Mouse (Mus musculus) Muller cell, postnatal 12 days (primary cell): ENCODE results near the gene Rnf111.
A peak's percentile ranks its signal among the peaks of the same experiment; 100 is the strongest.
"Not testable (repeated sequence)": the region's sequence is repeated elsewhere in the genome, so short reads cannot be mapped to it uniquely, and the experiment has no call there.

ENCODE experiments used
- DNase-seq: peaks from one replicate; pipeline ENCODE4 v3.0.0-alpha.2; 2015; ENCODE audit errors: inconsistent ontology term

Gene Rnf111

DNA sequence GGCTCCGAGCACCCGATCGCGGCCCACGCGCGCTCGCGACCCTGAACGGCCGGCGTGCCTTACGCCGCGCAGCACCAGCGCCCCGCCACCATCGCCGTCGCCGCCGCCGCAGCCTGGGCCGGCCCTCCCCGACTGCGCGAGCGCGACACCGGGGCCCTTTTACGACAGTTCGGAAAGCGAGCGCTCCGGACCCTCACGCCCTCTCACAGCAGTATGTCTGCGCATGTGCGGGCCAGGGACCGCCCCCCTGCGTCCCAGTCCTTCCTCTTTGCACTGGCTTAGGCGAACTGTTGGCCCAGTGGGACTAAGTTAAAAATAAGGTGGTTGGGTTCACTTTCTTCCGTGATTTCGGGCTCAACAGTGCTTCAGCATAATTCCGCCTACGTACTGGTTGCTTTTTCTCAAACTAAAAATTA lies at the start of gene Rnf111:
Gene Rnf111, minus strand, starts transcription at position 100 of the 416 bp plus-strand sequence.
- DNase-seq = peak; percentile 98

DNA sequence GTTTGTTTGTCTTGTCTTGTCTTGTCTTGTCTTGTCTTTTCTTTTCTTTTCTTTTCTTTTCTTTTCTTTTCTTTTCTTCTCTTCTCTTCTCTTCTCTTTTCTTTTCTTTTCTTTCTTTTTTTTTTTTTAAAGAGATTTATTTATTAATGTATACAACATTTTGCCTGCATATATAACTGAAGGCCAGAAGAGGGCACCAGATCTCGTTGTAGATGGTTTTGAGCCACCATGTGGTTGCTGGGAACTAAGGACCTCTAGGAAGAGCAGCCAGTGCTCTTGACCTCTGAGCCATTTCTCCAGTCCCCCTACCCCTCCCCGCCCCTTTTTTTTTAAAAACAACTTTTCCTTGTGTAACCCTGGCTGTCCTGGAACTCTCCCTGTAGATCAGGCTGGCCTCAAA lies 48.7 kb upstream of the Rnf111 start:
- DNase-seq = not testable (repeated sequence)

DNA sequence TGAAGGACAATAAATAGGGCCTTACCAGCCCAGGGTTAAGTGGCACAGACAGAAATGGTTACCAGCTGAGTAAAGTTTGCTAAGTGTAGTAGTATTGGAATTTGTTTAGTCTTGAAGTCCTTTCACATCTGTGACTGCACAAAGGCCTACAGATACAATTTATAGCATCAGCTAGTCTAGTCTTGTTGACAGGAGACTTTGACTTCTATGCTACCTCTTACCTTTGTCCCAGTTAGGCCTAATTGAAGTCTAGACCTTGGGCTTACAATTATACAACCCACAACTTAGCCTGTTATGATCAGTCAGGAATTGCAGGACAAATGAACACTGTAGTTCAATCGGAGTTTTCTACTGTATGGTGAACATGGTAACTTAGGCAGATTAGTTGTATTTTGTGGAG lies 48.0 kb upstream of the Rnf111 start:
- no peak for DNase-seq

DNA sequence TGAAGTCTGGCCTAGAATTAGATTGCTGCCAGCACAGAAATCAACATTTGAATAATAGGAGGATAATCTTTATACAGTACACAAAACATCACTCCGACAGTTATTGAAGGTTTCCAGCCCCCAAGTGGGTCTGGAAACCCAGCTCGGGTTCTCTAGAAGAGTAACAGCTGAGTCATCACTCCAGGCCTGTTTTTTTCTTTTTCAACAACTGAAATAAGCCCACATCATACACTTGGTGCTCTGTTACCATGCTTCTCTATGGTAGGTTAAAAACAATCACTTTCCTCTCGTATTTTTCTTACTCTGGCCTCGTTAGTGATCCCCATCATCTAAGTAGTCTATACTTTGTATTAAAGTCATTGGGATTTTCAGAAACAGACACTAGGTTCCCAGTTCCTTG lies 44.8 kb upstream of the Rnf111 start:
- DNase-seq = no peak

DNA sequence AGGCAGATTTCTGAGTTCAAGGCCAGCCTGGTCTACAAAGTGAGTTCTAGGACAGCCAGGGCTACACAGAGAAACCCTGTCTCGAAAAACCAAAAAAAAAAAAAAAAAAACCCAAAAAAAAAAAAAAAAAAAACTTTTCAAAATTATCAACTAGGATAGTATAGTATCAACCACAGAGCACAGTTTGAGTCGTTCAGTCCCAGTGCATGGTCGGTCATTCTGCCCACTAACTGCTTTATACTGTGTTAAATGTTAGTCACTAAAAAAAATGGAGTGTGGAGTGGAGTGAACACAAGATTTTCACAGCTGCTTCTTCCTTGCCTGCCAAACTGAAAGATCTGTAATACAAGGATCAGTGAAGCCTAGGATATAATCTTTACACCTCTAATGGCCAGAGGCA lies 43.1 kb upstream of the Rnf111 start:
- not testable (repeated sequence) for DNase-seq

DNA sequence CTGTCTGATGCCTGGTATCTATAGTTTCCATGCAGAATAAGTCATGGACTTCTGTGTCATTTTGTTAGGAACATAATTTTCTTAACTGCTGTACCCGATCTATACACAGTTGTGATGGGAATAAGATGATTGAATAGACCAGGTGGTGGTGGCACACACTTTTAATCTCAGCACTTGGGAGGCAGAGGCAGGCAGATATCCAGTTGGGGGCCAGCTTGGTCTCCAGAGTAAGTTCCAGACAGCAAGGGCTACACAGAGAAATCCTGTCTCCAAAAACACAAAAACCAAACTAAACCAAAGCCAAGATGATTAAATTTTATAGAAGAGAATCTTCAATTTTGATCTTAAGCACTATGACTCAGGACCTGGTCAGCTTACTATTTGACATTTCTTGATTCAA lies 41.3 kb upstream of the Rnf111 start:
- no peak for DNase-seq

DNA sequence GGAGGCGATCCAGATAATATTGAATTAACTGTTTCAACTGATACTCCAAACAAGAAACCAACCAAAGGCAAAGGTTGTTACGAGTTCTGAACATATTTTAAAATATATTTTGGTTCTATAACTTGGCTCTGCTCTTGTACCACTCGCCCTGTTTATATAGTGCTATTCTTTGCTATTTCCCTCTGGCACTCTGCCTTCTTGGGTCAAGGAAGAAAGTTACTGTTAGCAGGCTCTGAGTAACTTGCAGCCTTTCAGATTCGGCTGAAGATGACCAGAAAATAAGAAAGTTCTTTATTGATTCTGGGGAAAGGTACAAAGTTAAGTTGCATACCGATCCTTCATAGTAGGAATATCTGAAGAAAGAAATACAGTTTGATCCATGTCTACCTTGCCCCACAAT lies 40.5 kb upstream of the Rnf111 start:
- peak; percentile 11 for DNase-seq

DNA sequence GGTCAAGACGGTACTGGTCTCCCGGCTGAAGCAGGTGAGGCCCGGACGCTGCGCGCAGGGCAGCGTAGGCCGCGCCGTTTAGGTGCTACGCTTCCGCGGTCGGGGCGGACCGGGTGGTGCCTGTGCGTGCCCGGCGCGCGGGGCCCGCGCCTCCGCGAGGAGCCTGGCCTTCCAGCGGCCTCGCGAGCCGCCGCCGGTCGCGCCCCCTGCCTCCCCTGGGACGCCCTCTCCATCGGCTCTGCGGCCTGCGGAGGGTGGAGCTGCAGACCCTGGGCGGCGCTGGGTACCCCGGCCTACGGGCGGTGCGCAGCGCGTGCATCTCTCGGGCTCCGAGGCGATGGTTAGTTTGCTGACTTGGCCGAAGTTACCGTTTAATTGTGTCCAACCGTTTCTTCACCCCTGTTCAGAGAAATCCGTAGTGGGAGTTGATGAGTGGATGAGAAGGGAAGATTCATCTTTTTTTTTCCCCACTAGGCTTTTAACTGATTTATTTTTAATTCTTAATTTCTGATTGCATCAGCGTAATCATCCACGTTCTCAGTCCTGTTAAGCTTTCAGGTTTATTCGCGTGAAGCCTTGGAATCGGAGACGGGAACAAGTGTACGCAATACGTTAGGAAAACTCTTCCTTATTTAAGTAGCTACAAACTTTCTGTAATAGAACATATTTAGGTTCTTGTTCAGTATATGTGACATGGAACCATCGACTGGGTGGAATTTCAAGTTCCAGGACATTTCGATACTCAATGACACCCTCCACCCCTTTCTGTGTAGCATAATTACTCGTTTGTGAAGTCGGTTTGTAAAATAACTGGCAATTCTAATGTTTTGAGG lies 39.7 kb upstream of the Rnf111 start:
- peak; percentile 77 for DNase-seq

DNA sequence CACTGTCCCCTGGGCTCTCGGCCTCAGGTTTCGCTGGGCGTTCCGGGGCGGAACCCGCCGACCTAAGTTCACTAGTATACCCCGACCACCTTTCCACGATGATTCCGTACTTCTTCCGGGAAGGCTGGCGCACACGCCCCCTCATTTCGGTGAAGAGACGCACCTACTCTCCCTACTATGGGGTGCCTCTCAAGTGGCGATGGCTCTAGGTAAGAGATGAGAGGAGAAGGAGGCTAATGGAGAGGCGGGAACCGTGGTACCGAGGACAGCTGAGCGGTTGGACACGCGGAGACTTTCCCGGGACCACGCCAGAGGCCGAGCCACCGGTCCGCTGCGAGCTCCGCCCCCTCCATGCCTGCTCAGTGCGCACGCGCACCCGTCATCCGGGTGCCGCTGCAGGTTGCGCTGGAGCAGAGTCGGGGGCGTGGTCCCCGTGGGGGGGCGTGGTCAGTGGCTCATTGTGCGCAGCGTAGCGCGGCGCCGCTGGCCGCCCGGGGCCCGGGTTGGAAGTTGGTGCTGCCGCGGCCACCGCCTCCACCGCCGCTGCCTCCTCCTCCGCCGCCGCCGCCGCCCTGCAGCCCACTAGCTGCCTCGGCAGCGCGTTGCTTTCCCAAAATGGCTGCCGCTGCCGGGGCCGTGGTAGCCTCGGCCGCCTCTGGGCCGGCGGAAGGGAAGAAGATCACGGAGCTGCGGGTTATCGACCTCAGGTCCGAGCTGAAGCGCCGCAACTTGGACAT lies 38.9 kb upstream of the Rnf111 start, which contains the start of gene Sltm:
Gene Sltm, plus strand, starts transcription at position 450 of the 737 bp plus-strand sequence.
- peak; percentile 99 for DNase-seq

DNA sequence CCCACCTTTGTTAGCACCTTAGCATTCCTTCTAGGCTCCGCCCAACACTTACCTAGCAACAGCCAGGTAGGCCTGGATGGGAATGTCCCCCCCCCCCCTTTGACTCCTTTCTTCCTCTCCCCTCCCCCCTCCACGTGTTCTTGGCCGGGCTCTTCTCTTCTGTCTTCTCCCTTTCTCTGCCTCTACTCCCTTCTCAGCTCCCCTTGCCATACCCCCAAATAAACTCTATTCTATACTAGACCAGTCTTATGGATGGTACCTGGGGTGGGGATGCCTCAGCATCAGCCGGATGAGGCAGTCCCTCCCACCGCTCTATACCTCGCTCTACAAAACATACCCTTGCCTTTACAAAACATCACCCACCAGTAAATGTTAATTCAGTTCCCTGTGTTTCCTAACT lies 38.1 kb upstream of the Rnf111 start:
- DNase-seq = no peak

DNA sequence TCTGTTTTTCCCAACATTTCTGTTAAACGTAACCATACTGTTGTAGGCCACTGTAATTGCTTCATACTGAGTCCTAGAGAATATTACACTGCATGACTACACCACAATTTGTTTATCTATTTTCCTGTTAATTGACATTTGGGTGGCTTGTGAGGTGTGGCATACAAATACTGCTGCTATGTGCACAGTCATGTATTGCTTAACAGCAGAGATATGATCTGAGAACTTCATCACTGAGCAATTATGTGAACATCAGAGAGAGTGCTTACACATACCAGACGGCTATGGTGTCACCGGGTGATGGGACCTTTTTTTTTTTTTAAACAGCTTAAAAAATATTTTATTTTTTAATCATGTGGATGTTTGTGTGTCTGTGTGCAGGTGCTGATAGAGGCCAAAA lies 29.8 kb upstream of the Rnf111 start:
- DNase-seq = no peak

DNA sequence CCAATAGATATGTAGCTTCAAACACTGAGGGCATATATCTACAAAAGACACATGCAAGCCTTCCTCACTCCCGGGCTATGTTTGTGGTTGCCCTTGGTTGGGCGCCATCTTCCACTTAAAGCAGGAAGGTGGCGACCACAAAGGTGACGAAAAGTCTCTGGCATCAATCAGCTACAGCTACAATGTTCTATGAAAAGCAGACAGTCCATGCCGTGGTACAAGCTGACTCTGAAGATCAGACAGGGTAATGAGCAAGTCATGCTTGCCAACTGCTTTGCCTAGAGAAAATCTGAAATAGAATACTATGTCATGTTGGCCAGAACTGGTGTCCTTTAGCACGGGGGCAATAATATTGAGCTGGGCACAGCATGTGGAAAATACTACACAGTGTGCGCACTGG lies 20.8 kb upstream of the Rnf111 start:
- DNase-seq = no peak

DNA sequence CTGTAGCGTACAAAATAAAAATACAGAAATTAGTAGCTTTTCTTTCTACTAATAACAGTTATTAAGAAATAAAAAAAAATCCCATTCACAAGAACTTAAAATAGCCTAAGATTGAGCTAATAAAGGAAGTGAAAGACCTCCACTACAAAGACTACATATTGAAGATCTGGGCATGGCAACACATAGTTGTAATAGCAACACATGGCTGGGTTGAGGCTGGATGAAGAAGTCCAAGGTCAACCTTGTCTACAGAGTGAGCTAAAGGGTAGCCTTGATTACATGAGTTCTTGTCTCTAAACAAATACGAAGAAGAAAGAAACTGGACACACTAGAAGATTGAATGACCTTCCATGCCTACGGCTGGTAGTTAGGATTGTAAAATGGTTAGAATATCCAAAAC lies 20.3 kb upstream of the Rnf111 start:
- no peak for DNase-seq

DNA sequence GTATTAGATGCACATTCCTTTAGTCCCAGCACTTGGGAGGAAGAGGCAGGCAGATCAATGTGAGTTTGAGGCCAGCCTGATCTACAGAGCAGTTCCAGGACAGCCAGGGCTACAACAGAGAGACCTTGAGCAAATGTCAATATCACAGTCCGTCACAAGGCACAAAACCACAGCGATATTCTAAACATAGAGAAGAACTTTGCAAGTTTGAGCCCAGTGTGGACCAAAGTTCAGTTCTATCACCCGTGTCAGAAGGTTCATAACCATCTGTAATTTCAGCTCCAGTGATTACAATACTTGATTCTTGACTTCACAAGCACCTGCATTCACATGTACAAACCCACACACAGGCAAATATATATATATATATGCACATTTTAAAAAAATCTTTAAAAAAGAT lies 17.1 kb upstream of the Rnf111 start:
- DNase-seq = no peak

DNA sequence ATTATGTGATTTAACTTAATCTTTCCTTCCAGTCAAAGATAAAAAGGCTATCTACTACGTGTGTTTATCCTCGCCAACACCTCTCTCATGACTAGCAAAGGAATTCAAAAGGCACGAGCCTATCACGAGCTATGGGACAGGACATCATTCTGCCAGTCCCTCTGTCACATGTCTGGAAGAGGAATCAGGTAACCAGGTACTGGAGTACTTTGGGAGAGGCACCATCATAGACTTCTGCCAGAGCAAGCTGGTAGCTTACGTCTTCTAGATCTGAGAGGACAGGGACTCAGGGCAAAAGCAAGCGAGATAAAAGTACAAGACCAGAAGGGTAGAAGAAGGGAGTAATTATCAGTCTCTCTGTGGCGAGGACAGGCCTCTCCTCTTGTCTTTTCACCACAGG lies 8.2 kb upstream of the Rnf111 start:
- DNase-seq = no peak

DNA sequence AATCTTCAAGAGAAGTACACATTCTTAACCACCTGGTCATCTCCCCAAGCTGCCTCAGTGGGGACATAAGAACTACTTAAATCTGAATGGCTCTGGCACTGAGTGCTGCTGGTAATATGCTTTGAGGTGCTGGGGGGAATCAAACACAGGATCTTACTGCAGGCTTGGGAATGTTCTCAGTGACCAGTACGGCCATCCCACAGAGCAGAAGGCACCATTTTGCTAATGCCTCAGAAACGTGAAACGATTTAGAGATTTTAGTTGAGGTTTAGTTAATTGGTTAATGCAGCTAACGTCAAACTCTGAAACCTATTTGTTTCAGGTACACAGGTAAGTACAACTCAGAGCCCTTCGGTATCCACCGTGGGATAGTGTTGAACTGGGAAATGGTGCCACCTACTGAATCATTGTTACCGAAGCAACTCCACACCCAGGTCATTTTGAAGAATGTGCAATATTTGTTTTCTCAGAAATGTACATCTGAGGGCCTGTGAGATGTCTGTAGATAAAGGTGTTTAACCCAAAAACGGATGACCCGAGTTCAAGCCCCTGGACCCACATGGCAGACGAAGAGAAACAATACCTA lies 7.6 kb upstream of the Rnf111 start:
- DNase-seq = no peak

DNA sequence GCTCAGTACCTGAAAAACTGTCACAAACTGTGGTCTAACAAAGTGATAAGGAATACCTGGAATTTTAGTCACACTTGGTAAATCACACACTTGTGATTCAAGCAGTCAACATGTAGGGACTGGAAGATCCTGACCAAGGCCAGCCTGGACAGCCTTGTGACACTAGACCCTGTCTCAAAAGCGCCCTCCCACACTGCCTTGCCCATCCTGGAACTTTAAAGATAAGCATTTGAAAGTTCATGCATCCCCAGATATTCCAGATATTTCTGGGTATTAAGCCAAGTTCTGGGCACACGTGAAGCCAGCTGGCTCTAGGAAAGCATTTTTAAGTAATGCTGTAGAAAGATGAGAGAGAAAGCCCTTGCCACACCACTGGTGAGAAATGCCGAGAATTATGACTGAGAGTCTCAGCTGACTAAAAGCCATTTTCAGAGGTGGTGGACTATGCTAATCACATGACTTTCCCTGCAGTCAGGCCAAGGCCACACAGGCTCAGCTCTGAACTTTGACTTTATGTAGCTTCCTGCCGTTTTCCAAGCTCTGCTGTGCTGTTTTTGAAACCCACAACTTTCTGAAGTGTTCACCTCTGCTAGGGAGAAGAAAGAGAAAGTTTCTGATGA lies 6.5 kb upstream of the Rnf111 start:
- peak; percentile 72 for DNase-seq

DNA sequence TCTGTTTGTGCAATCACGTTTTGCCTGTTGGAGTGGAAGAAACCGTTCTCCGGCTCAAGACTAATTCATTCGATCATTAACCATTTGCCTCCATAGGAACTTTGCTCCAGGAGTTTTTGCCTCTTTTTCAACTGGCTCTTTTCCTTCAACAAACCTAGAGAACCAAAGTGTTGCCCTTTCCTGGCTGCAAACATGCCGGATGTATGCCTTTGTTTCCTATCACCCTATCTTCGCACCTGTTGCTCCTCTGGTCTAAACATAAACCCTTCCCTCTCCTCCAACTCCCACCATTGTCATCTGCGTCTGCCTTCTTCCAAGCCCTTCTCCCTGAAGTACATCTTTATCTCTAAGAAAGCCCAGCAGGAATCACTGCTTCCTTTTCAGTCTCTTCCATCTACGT lies 3.3 kb upstream of the Rnf111 start:
- no peak for DNase-seq

DNA sequence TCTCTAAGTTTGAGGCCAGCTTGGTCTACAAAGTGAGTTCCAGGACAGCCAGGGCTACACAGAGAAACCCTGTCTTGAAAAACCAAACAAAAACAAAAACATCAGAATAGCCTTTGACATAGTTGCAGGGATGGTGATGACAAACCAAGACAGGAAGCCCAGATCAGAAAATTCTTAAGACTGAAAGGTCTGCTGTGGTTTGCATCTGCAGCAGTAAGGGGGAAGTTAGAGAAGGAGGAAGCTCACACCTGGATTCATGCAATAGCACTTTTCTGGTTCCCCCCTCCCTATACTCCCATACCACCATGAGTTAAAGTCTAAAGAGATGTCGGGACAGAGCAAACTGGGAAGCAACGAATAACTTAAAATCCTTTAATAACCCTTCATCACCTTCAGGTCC lies 2.7 kb upstream of the Rnf111 start:
- DNase-seq = no peak

DNA sequence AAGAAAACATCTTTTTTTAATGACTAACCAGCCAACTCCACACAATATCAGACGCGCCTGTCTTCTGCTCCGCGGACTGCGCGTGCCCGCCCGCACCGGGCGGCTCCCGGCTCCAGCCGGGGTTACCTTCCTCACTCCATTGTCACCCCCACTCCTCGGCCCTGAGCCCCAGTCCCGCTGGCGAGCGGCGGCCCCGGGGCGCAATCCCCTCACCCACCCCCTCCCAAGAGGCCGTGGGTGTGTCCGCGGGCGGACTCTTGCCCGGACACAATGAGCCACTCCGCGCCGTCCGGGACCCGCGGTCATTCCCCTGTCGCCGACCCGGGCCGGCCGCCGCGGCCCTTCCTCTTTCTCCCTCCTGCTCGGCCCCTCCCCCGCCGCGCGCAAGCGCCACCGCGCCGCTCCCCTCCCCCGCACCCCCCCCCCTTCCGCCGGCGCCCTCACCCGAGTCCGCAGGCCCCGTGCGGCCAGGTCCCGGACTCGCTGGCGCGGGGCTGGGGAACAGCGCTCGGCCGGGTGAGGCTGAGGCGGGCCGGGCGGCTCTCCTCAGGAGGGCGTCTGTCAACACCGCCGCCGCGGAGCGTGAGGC lies 416 bp downstream of the Rnf111 start:
- peak; percentile 77 for DNase-seq

DNA sequence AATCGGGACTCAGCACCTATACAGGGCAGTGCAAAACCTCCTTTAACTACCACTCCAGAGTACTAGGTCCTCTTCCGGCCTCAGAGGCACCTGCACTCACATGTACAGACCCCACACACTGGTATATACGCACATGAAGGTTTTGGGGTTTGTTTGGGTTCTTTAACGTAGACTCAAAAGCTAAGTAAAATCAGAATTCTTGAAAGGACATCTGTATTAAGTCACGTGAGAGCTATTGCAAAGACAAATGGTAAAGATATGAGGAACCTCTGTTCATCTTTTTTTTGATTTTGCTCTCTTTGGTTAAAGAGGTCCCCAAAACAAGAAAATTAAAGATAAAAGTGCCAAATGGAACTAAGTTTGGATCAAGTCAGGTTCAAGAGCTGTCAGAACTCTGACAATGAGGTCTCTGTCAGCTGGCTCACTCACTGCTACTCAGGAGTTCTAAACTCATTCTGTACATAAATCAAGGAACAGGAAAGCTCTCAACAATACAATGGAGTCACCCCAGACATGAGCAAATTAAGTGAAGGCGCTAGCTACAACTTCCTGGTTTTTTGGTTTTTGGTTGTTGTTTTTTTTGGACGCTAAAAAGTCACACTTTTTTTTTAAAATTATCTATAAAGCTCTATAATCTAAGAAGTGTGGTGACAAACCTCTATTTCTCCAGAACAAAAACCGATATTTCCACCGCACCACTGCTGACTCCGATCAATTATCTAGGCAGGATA lies 1.1 kb downstream of the Rnf111 start:
- DNase-seq = no peak
